12 mouse cellular contexts compared by ENCODE assay signal in genomic region chr8:71680471-71680870, GRCm38 (mm10). TPM values are rescaled to one million over a fixed set of nuclear protein-coding genes. Genes with fewer than 3 reads are reported as not detected.
DNase-seq lines count a peak whose midpoint lies in the region; ATAC-seq and TF ChIP-seq lines count a peak whose summit lies in the region.
"Had no signal": no experiment of that assay in that cellular context is flagged by ENCODE, and none has a peak within 500 bp of the region (broad histone marks: within the 10 kb centered on the region; RNA-seq: fewer than 3 reads in every experiment).

No protein-coding gene starts in this region.

- no peak for TF ChIP-seq CTCF in E14TG2a.4 (conservative IDR thresholded peaks at IDR 0.05; ENCODE audit: low read length)

- H3K9me3 ChIP-seq in heart, embryonic 11.5 days (replicated peaks; ENCODE audit: control insufficient read depth, low read length) = no peaks in the 10 kb centered on the region
- no peaks in the 10 kb centered on the region for H3K9me3 ChIP-seq in E14TG2a.4 (ENCODE audit: low read length)
- H3K9me3 ChIP-seq: heart, embryonic 15.5 days had no signal

- ATAC-seq in heart, embryonic 11.5 days (replicated peaks; ENCODE audit: insufficient number of reproducible peaks, low FRiP score, low TSS enrichment) = no peak
- ATAC-seq in megakaryocyte-erythroid progenitor cell, adult 5-6 weeks (replicated peaks; ENCODE audit: low FRiP score, low TSS enrichment, poor library complexity, severe bottlenecking) = no peak

- no peak overlapping the region for H3K9ac ChIP-seq in heart, embryonic 11.5 days (ENCODE audit: low read depth, low read length)

- DNase-seq in heart, postnatal 14 days = no peak
- DNase-seq in kidney, postnatal 36 days = peak; percentile 60 to 68
- DNase-seq in thymus, postnatal 36 days = no peak
- DNase-seq in left cerebral cortex, postnatal 10 days (ENCODE audit: extremely low spot score in 1 of 2, low spot score in 2 of 2) = no peak
- DNase-seq: right cerebral cortex, postnatal 14 days; thymus, postnatal 4 days had no signal

- no peak overlapping the region for H3K27ac ChIP-seq in heart, embryonic 11.5 days (ENCODE audit: low read depth, low read length)
- H3K27ac ChIP-seq in brown adipose tissue, adult 24 weeks (replicated peaks; ENCODE audit: low read depth, low read length) = peak overlapping the region; percentile 5; the same call in 1 of the 2 replicates
- H3K27ac ChIP-seq: heart, embryonic 15.5 days had no signal

- WGBS in heart, embryonic 11.5 days (ENCODE audit: insufficient replicate concordance) = 8% methylated on average over 21 of the region's 21 CpGs

- peak overlapping the region; percentile 31; the same call in 1 of the 2 replicates for H3K4me2 ChIP-seq in heart, embryonic 11.5 days

- peaks cover 83% of the 10 kb centered on the region for H3K27me3 ChIP-seq in heart, embryonic 11.5 days (ENCODE audit: control insufficient read depth, insufficient read depth, low read length)
- peaks cover 41% of the 10 kb centered on the region for H3K27me3 ChIP-seq in E14TG2a.4 (ENCODE audit: insufficient read depth, low read length)

- no peaks in the 10 kb centered on the region for H3K36me3 ChIP-seq in heart, embryonic 11.5 days (ENCODE audit: control insufficient read depth, insufficient read depth, low read length)
- peaks cover 64% of the 10 kb centered on the region for H3K36me3 ChIP-seq in E14TG2a.4 (ENCODE audit: insufficient read depth, low read length)
- H3K36me3 ChIP-seq: heart, embryonic 15.5 days had no signal

- intact Hi-C loops in heart, postnatal 14 days (cut with DNase I) = no loop called here
- intact Hi-C loops in left cerebral cortex, postnatal 10 days (cut with DNase I) = no loop called here

- H3K4me1 ChIP-seq in heart, embryonic 11.5 days (ENCODE audit: control insufficient read depth, insufficient read depth, low read length) = peaks cover 23% of the 10 kb centered on the region
- peaks cover 92% of the 10 kb centered on the region for H3K4me1 ChIP-seq in E14TG2a.4 (replicated peaks; ENCODE audit: low read depth, low read length)
- H3K4me1 ChIP-seq in brown adipose tissue, adult 24 weeks (ENCODE audit: control insufficient read depth, insufficient read depth, insufficient read length, low read length) = peaks cover 28% of the 10 kb centered on the region

- H3K4me3 ChIP-seq in heart, embryonic 11.5 days (ENCODE audit: low read depth, low read length) = no peak overlapping the region
- H3K4me3 ChIP-seq in E14TG2a.4 (replicated peaks; ENCODE audit: low read length) = peak overlapping the region; percentile 35; the same call in 1 of the 2 replicates
- no peak overlapping the region for H3K4me3 ChIP-seq in brown adipose tissue, adult 24 weeks (ENCODE audit: insufficient read depth, low read depth, low read length)

RNA-seq across cellular contexts. Expression of gene Jak3, which starts 4.4 kb away (rescaled TPM):
- polyA plus RNA-seq in heart, embryonic 11.5 days (2014; fragmentation: Nextera tagmentation; extraction: Ambion mirVana) = 4.9 and 5.3 TPM in 2 replicates
- total RNA-seq in heart, postnatal 14 days (2021) = 10 to 100 TPM; 11.7 to 13.3 TPM
- polyA plus RNA-seq in brown adipose tissue, adult 24 weeks (2012; ENCODE audit: insufficient read depth, insufficient read length, missing spikeins) = 13.9 and 14.6 TPM in 2 replicates
- 5.2 and 10.4 TPM in 2 replicates for total RNA-seq in megakaryocyte-erythroid progenitor cell, adult 5-6 weeks (2014; fragmentation: Nextera tagmentation)
- 1.8 and 4.5 TPM in 2 replicates for total RNA-seq in megakaryocyte-erythroid progenitor cell, adult 5-6 weeks (2017)
- total RNA-seq in left cerebral cortex, postnatal 10 days (2021) = 1 to 10 TPM; 6.1 to 6.6 TPM

RNA-seq across cellular contexts. Expression of gene Insl3, which starts 8.5 kb away (rescaled TPM):
- polyA plus RNA-seq in heart, embryonic 11.5 days (2014; fragmentation: Nextera tagmentation; extraction: Ambion mirVana) = 0.61 and 0.89 TPM in 2 replicates
- 1 to 10 TPM; 5.0 to 7.0 TPM for total RNA-seq in heart, postnatal 14 days (2021)
- polyA plus RNA-seq in brown adipose tissue, adult 24 weeks (2012; ENCODE audit: insufficient read depth, insufficient read length, missing spikeins) = 2.5 and 5.9 TPM in 2 replicates
- 6.4 and 17.6 TPM in 2 replicates for total RNA-seq in megakaryocyte-erythroid progenitor cell, adult 5-6 weeks (2014; fragmentation: Nextera tagmentation)
- total RNA-seq in megakaryocyte-erythroid progenitor cell, adult 5-6 weeks (2017) = 0.88 and 4.8 TPM in 2 replicates
- 1 to 10 TPM; 1.2 to 2.0 TPM for total RNA-seq in left cerebral cortex, postnatal 10 days (2021)
- total RNA-seq: monocyte, adult 5-6 weeks had no signal

RNA-seq across cellular contexts. Expression of gene Unc13a, which starts 8.9 kb away (rescaled TPM):
- 0.63 and 0.65 TPM in 2 replicates for polyA plus RNA-seq in heart, embryonic 11.5 days (2014; fragmentation: Nextera tagmentation; extraction: Ambion mirVana)
- total RNA-seq in heart, postnatal 14 days (2021) = 1 to 10 TPM in 1 of 2 experiments, under 1 TPM in 1; 0.93 to 1.1 TPM
- polyA plus RNA-seq in brown adipose tissue, adult 24 weeks (2012; ENCODE audit: insufficient read depth, insufficient read length, missing spikeins) = 0.32 and 1.6 TPM in 2 replicates
- total RNA-seq in megakaryocyte-erythroid progenitor cell, adult 5-6 weeks (2014; fragmentation: Nextera tagmentation) = 0.26 and 0.64 TPM in 2 replicates
- 0.27 TPM in 1 of 2 replicates, not detected in the other for total RNA-seq in megakaryocyte-erythroid progenitor cell, adult 5-6 weeks (2017)
- 100 to 1,000 TPM; 279 to 290 TPM for total RNA-seq in left cerebral cortex, postnatal 10 days (2021)

RNA-seq across cellular contexts. Expression of gene B3gnt3, which starts 21.1 kb away (rescaled TPM):
- polyA plus RNA-seq in heart, embryonic 11.5 days (2014; fragmentation: Nextera tagmentation; extraction: Ambion mirVana) = 1.4 and 1.8 TPM in 2 replicates
- total RNA-seq in heart, postnatal 14 days (2021) = 10 to 100 TPM in 1 of 2 experiments, 1 to 10 TPM in 1; 9.4 to 11.4 TPM
- 1.5 and 2.8 TPM in 2 replicates for polyA plus RNA-seq in brown adipose tissue, adult 24 weeks (2012; ENCODE audit: insufficient read depth, insufficient read length, missing spikeins)
- 0.42 and 0.79 TPM in 2 replicates for total RNA-seq in megakaryocyte-erythroid progenitor cell, adult 5-6 weeks (2014; fragmentation: Nextera tagmentation)
- total RNA-seq in megakaryocyte-erythroid progenitor cell, adult 5-6 weeks (2017) = 0.30 and 0.99 TPM in 2 replicates
- total RNA-seq in left cerebral cortex, postnatal 10 days (2021) = under 1 TPM; 0.26 to 0.41 TPM
- total RNA-seq: monocyte, adult 5-6 weeks had no signal

RNA-seq across cellular contexts. Expression of gene Fcho1, which starts 45.0 kb away (rescaled TPM):
- polyA plus RNA-seq in heart, embryonic 11.5 days (2014; fragmentation: Nextera tagmentation; extraction: Ambion mirVana) = 0.83 and 1.2 TPM in 2 replicates
- 1 to 10 TPM; 1.4 to 5.7 TPM for total RNA-seq in heart, postnatal 14 days (2021)
- polyA plus RNA-seq in brown adipose tissue, adult 24 weeks (2012; ENCODE audit: insufficient read depth, insufficient read length, missing spikeins) = not detected in 2 replicates
- 183 and 235 TPM in 2 replicates for total RNA-seq in megakaryocyte-erythroid progenitor cell, adult 5-6 weeks (2014; fragmentation: Nextera tagmentation)
- 68.1 and 88.4 TPM in 2 replicates for total RNA-seq in megakaryocyte-erythroid progenitor cell, adult 5-6 weeks (2017)
- 100 to 1,000 TPM; 139 to 143 TPM for total RNA-seq in left cerebral cortex, postnatal 10 days (2021)

Comparison
In these comparisons a context has a peak if more than half of its experiments do, and no peak if none do; other contexts are left out.
1. DNase-seq: peak in kidney, postnatal 36 days (2 of 2); none in heart, postnatal 14 days (0 of 2), thymus, postnatal 36 days (0 of 2) and left cerebral cortex, postnatal 10 days (0 of 2).
2. RNA of gene Unc13a, which starts 8.9 kb away (total RNA-seq): 279 to 290 TPM in left cerebral cortex, postnatal 10 days; 0.93 to 1.1 TPM in heart, postnatal 14 days and 0.26 to 0.64 TPM in megakaryocyte-erythroid progenitor cell, adult 5-6 weeks; every median in the first group is over 100 times any median in the second.